Mouse (Mus musculus) embryo, embryonic 10 days (tissue): ENCODE measurements around the gene Lama4.

Source experiments
- DNase-seq: peaks from one replicate; pipeline ENCODE4 v3.0.0-alpha.2; 2015; ENCODE audit warnings: low spot score

The Lama4 gene

DNA sequence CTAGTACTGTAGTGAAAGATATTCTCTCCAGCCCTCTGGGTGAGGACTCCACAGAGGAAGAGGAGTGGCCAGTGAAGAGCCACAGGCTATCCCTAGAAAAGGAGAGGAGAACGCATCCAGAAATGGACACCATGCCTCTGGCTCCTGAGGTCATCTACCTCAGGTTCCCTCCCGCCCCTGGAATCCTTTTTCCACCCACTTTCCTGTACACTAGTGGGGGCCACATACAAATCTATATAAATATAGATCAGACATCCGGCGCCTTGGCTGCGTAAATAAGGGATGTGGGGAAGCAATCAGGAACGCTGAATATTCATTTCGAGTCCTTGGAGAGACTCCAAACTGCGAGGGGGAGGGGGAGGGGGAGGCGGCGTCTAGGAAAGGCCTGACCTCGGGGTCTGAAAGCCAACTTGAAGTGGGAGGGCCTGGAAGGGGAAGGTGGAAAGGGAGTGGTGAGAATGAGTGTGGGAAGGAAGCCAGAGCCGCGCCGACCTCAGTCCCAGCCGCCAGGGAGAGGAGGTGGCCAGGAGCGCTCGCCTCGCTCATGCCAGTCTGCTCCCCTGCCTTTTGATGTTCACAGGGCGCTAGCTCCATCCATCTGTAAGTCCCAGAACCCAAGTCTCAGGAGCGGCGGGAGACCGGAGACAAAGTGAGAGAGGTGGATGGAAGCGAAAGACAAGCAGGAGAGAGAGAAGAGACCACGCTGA is at the start of gene Lama4:
Gene Lama4 (plus strand): TSS at position 441 of the 707 bp plus-strand sequence.
- peak; percentile 68 for DNase-seq

DNA sequence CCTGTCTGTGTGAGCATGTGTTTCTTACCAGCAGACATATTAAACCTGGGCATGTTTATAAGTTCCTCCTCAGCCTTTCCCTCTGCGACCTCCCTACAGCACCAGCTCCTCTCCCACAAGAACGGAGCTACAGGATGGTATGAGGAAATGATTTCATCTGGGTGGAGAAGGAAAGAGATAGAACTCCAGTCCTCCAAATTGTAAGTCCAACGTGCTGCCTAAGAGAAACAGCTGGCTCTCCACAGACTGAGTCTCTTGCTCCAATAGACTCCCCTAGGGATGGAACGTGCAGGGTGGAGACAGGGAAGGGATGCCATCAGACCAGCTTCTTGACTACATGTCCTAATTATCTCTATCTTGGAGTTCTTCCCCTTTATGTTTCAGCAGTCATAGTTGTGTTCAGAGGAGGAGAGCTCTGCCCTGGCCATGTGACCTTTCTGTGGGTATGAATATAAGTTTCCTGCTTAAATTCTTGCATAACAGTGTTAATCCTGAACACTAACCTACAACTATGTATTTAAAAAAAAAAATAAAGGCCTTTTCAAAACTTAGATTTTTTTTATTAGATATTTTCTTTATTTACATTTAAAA is 49.2 kb upstream of the Lama4 start:
- DNase-seq: no peak

DNA sequence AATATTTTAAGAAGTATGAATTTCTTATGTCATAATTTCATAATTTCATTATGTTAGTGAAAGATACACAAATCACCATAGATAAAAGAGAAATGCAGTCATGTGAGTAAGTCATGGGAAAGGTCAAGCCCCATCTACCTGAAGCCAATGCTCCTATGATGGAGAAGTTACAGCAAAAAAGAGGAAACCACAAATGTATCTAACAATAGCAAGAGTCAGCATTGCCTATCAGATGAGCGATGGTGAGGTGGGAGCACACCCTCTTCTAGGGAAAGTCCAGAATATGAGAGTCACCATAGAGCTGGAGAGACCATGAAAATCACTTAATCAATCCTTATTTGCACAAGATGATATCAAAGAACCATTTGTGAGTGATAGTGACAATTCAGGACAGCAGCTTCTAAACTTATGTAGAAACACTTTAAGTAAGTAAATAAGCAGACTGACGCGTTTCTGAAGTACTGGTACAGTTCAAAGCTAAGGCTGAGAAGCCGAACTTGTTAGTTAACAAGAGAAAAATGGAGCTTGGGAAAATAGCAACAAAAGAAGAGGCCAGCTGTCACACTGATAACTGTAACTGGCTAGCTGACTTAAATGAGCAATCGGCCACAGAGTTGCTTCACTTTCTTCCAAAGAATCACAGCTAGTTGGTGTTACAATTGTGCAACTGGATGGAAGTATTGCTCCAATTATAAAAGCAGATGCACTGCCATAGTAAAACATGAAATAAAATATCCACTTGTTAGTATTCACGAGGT is 36.2 kb upstream of the Lama4 start:
- no peak for DNase-seq

DNA sequence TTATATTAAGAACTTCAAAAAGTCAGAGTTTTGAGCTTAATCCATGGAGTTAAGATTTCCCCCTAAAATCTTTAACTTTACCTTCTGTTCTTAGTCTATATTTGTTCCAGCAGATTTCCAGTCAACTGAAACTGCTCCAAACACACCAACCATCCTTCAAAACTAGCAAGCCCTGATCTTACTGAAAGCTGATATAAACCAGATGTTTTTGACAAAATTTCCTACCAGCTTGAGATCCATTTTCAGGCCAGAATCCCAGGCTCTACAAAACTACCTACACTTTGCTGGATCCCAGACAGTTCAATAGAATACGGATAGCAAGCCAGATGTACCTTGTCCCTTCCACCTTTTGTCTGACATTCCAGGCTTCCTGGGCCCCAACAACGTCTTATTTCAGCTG is 20.6 kb upstream of the Lama4 start:
- DNase-seq: no peak

DNA sequence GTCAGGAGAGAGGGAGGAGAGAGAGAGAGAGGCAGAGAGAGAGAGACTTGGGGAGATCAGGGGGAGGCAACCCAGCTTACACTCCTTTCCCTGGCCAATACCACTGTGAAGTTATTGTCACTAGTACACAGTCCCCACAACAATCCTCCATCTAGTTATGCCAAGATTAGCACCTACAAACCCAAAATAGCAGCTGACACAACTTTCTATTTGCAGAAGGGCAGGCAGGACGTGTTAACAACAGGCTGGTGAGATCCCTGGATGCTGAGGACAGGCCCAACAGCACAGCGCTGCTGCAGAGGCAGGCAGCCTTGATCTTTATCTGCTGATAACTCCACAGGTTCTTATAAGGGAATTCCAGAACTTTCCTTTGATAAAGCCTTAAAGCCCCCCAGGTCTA is 3.4 kb upstream of the Lama4 start:
- no peak for DNase-seq

DNA sequence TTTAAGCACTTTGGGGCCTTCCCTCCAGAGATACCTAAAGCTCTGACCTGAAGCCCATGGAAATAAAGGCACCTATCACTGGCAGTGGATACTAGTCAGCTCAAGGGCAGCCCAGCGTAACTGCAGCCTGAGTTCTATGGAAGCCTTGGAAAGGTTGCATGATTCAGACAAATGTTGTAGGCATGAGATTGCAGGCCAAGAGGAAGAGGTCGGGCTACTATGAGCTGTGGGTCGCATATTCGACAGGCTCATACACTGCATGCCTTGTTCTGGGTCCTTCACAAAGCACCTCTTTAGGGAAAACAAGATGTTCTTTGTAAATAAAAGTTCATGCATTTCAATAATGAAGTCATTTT is 618 bp upstream of the Lama4 start:
- DNase-seq: no peak

DNA sequence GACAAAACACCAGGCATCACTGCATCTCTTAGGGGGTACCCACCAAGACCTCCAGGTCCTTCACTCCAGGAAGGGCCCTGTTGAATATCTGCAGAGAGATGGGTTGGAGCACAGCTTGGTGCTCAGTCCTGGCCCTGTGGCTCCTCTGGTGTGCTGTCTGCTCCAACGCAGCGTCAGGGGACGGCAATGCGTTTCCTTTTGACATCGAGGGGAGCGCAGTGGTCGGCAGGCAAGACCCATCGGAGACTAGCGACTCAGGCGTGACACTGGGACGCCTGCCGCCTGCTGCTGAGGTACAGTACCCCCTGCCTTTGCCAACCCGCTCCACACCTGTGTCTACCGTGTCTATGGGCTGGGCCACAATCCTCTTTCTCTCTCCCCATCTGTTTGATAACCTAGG is 542 bp downstream of the Lama4 start:
- peak; percentile 64 for DNase-seq

DNA sequence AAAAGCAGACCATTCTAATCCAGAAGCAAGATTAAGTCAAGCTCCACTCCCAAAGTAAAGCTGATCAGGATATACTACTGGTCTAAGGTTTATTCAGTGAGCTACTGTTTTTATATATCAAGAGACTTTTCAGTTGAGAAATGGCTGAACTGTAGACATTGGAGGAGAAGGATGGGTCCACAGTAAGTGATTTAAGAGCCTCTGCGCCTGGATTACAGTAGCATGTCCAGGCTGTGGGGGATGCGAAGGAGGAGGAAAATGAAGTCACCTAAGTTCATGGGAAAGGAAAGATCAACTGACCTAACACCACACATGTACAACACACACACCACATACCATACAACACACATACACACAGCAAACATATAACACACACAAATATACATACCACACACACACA is 1.3 kb downstream of the Lama4 start:
- no peak for DNase-seq

DNA sequence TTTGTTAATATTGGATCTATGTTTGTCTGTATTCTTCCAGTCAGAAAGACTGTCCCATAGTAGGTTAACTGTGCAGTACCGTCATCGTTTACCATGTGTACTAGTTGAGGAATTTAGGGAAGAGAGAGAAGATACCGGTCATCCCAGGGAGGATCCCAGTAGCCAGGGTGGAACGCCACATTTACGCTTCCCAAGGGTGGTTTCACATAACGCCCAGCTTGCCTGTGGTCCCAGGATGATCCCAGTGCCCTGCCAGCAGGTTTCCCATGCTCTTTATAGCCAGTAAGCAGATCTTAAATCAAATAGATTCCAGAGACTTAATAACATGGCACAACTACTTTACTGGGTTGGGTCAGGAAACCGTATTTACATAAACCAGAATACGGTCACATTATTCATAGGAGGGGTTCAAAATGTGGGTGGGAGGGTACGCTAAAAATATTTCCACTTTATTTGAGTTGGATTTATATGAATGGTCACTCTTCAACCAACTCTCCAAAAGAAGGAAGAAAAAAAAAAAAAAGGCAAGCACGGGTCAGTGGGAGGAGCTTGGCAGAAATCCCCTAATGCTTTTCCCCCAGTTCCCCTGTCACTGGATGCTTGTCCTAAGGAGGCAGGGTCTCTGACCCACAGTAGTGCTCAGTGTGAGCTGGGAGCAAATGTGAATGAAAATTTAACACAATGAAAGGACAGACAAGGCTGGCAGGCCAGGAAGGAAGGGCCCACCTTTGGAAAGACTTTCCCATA is 3.2 kb downstream of the Lama4 start:
- no peak for DNase-seq

DNA sequence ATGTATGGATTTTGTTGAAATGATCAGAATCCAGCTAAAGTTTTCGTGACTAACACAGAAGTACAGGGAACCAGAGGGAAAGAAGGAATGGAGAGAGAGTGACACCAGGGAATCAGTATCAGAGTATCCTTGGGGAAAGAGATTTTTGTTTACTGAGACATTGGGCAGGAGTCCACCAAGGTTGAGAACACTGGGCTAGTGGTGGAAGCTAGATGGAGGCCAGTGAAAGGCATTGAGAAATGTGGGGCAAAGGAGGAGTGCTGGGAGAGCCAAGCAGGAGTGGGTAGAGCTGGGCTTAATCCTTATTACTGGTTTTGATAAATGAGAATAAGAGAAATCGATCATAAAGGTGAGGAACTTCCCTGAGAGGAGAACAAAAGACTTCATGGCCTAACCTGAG is 4.2 kb downstream of the Lama4 start:
- no peak for DNase-seq

DNA sequence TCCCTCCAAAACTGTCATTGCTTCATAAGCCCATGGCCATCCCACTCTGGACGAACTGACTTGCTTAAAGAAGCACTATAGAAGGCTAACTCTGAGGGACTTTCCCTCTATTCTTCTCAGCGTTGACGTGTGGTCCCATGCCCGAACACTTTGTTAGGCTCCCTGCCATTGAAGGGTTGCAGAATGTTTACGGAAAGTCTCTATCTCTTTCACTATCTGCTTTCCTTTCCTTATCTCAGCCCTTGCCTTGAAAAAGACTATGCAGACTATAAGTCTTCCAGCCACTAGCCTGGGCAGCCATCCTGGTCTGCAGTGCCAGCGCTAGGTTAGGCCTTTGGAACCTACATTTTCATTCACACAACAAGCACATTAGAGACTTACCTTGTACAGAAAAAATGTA is 4.7 kb downstream of the Lama4 start:
- DNase-seq: no peak

DNA sequence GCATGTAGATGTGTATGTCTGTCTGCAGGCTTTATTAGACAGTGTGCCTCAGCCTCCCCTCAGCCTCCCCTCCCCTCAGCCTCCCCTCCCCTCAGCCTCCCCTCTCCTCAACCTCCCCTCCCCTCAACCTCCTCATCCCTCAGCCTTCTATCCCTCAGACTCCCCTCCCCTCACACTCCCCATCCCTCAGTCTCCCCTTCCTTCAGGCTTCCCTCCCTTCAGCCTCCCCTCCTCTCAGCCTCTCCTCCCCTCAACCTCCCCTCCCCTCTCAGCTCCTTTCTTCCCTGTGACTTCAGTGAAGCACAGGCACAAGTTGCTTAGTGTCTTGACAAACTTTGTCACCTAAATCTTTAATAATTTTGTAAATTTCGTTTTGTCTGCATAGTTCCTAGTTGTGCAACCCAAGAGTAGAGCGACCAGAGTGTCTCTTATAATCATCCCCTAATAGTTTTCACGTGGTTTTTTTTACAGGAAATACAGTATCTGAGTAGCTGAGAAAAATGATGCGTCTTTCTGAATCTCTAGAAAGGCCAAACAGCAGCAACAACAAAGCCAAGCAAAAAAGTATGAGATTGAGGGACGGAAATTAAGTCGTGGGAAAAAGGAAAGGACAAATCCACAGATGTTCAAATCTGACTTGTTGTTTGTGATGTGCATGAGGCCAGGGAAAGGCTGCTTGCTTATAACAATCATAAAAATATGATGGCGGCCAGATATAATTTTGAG is 7.1 kb downstream of the Lama4 start:
- no peak for DNase-seq

DNA sequence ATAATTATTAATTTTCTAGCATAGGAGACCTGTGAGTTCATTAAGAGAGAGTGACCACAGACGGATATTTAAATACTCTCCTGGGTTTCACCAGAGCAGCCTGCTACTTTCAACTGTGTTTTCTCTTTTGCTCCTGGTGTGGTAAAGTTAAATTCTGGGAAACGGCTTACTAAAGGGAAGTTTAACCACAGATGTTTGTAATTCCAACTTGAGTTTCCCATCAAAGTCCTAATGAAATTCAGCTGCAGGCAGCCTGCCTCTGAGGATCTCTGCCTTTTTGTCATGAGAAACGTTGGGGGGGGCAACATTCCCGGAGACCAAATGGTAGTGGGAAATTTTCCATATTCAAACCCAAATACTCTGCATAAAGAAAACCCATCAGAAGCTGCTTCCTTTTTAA is 7.7 kb downstream of the Lama4 start:
- DNase-seq: peak; percentile 52

DNA sequence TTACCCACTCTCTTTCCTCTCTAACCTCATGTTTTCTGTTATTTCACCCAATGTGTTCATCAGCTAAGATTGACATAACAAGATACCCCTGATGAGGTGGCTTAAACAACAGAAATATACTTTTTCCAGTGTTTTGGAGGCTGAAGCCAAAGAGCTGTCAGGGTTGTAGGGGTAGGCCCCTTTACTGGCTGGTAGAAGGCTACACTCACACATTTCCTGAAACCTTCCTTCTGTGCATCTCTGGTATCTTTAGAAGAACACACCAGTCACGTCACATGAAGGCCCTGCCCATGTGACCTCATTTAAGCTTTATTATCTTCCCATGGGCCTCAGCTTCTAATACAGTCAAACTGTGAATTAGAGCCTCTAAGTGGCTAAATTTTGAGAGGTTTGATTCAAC is 12.9 kb downstream of the Lama4 start:
- no peak for DNase-seq

DNA sequence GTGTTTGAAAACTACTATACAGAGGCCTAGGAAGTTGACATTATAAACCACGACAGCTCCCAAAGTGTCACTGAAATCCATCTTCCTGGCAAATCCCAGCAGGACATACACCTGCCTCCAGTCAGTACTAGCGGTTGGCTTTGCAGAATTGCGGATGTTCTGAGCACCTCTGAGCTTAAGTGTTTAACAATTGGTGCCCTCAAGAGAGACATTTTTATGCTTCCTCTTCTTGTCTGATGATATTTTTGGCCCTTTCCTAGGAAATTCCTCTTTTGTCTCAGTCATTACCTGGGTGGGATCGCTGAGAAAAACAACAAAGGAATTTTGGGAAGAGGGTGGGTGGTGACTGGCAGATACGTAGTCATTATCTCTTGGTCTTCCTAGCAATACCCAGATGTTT is 14.4 kb downstream of the Lama4 start:
- no peak for DNase-seq

DNA sequence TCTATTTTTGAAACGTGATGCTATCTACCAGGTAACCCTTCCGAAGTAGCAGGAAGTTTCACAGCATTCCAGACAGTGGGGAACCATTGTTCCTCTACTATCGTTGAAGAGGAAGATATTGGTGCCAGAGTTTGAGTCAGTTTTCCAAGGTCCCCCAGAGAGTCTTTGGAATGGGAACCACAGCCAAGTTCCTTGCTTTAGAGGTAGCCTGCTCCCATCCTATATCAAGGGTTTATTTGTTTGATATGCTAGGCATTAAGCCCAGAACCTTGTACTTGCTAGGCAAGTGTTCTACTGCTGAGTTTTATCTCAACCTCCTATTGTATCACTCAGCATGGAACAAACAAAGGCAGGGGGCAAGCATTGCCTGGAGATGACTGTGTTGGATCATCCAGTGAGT is 15.7 kb downstream of the Lama4 start:
- DNase-seq: no peak

DNA sequence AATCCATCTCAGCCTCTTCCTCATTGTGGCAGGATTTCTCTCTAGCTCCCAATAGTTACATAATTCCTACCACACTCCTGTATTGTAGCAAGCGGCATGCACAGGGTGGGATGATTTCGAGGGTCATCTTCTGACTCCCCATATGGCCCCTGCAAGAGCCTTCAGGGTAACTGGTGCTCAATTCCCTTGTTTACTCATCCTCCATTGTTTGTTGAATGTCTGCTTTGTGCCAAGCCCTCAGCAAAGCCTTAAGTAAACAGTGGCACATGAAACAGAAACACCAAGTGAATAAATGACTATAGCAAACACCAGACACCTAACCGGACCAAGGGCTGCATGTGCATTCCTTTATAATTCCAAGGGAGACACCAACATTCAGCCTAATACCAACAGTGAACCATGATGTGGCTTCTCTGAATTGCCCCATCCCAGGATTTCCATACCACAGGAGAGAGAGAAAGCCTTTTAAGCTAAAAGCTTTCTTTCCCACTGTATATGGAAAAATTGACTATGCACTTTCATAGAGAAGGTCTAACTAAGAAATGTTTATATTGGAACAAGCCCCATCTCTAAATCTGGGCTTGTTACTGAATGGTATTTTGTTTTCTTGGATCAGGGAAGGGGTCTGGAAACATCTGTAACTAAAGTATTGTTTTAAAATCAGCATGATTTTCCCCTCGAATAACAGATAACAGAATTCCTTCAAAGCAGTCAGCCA is 19.2 kb downstream of the Lama4 start:
- DNase-seq: no peak

DNA sequence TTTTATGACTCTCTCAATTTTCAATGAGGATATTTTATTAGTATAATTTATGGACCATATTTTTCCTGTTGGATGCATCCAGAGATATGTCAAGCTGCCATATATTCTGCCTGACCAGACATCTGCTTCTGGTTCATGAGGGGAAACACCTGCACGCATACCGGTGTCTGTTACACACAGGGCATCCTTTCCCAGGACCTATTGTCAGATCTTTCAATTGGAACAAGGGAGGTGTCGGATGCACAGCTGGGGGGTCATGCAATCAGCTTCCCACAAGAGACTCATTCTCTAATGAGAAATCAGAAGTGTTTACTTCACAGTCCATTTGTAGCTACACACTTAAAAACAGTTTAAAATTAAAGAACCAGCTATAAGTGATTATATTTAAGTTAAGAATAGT is 20.7 kb downstream of the Lama4 start:
- DNase-seq: no peak

DNA sequence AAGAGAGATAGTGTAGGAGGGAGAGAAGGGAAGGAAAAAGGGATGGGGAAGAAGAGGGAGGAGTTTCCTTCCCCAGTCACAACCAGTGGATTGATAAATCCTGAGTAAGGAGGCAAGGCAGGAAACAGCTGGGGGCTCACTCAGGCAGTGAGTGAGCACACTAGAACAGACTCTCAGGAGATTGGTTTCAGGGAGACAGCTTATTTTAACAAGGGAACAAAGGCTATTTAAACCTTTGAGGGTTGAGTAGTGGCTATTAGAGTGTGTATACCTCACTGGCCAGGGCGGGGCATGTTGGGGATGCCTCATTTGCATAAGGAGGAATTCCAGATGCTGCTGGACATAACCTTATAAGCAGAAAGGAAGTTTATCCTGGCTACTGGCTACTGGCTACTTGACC is 27.5 kb downstream of the Lama4 start:
- DNase-seq: no peak

DNA sequence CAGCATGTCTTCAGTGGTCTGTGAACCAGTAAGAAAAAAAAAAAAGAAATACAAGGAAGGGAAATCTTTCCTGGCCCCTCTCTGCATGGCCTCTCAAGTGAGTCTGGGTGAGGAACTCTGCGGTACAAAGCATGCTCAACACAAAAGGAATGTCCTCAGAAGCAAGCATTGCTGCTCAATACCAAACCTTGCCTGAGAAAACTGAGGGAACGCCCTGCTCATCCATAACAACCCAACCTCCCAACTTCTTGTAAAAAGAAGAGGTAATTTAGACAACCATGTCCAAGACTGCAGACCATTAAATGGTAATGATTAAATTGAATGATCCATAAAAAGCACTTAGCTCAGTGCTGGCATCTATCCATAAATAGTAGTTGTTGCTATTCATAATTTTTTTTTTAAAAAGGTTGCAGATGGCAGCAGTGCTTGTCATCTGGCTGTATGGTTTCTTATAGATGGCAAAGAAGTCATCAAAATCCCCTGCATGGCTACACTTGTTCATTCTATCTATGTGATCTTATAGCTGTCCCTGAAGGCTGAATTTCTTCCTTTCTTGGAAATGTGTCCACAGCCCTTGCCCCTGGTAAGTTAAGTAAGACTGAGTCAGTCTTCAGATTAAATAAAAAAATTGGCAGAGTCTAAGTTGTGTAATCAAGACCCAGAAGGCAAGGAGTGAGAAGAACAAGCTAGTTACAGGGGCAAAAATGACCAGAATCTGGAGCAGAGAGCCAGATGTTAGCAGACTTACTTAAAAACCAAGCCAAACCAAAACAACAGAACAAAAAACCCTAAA is 28.5 kb downstream of the Lama4 start:
- no peak for DNase-seq
